Mouse (Mus musculus) bone marrow, adult 2 months (tissue): ENCODE data around the gene Hoxd10. TPM values are rescaled to one million over a fixed set of nuclear protein-coding genes. Genes with fewer than 3 reads are reported as not detected.

Source experiments
- H3K27ac ChIP-seq: fragments of 200-500 bp; 2 replicates; pipeline ENCODE4 v1.5.1; 2012; ENCODE audit warnings: low read depth, mild to moderate bottlenecking, control low read depth, inconsistent platforms, low read length; ENCODE audit not compliant: control insufficient read depth, poor library complexity, insufficient read depth
- H3K4me1 ChIP-seq: fragments of 200-500 bp; 2 replicates; pipeline ENCODE4 v1.6.1; 2011; ENCODE audit warnings: low read length; ENCODE audit not compliant: control insufficient read depth, insufficient read depth
- H3K4me3 ChIP-seq: fragments of 200-500 bp; replicated peaks from 2 replicates; pipeline ENCODE3; 2011; ENCODE audit warnings: mild to moderate bottlenecking, low read depth, low read length, control low read depth; ENCODE audit not compliant: control insufficient read depth
- CTCF ChIP-seq: fragments of 200-500 bp; IDR thresholded peaks from 2 replicates; pipeline ENCODE4 v1.5.1; 2011; ENCODE audit warnings: low read length, control low read depth; ENCODE audit not compliant: control insufficient read depth, insufficient read depth
- POLR2A ChIP-seq: fragments of 200-500 bp; IDR thresholded peaks from 2 replicates; pipeline ENCODE4 v1.6.1; 2011; ENCODE audit warnings: low read depth, mild to moderate bottlenecking, control low read depth, low read length, borderline replicate concordance; ENCODE audit not compliant: control insufficient read depth
- WGBS: fragments of 180-500 bp; shearing (Covaris S2); methylation state at CpG from one replicate; pipeline ENCODE4 v1.1.7; 2018; 5-methylcytosine and 5-hydroxymethylcytosine counted together
- polyA plus RNA-seq: library from polyadenylated mRNA; stranded (reverse); fragments of >200 nt; gene quantifications from 2 replicates; pipeline ENCODE4 v1.2.4, GENCODE M21; 2011; ENCODE audit warnings: low replicate concordance; ENCODE audit not compliant: missing spikeins, insufficient read depth, insufficient read length

Gene Hoxd10
- polyA plus RNA-seq, 1 experiment = not detected

GRCm38 (mm10) chr2:74734996-74735811, 43.5 kb downstream of the Hoxd10 start:
- H3K4me1 ChIP-seq = no peaks in the 10 kb centered on the region
- no peak for TF ChIP-seq CTCF
- TF ChIP-seq POLR2A = no peak
- no peak overlapping the region for H3K27ac ChIP-seq
- no peak overlapping the region for H3K4me3 ChIP-seq
- WGBS = 18% methylated on average over 27 of the region's 27 CpGs

- TF ChIP-seq POLR2A = no peak
- TF ChIP-seq CTCF = no peak
- Histone ChIP-seq H3K27ac (no peak overlapping the region), H3K4me3 (no peak overlapping the region), H3K4me1 (no peaks in the 10 kb centered on the region)
- 5% methylated on average over 42 of the region's 42 CpGs for WGBS
Observed at GRCm38 (mm10) chr2:74735851-74736687, 44.3 kb downstream of the Hoxd10 start.

DNA sequence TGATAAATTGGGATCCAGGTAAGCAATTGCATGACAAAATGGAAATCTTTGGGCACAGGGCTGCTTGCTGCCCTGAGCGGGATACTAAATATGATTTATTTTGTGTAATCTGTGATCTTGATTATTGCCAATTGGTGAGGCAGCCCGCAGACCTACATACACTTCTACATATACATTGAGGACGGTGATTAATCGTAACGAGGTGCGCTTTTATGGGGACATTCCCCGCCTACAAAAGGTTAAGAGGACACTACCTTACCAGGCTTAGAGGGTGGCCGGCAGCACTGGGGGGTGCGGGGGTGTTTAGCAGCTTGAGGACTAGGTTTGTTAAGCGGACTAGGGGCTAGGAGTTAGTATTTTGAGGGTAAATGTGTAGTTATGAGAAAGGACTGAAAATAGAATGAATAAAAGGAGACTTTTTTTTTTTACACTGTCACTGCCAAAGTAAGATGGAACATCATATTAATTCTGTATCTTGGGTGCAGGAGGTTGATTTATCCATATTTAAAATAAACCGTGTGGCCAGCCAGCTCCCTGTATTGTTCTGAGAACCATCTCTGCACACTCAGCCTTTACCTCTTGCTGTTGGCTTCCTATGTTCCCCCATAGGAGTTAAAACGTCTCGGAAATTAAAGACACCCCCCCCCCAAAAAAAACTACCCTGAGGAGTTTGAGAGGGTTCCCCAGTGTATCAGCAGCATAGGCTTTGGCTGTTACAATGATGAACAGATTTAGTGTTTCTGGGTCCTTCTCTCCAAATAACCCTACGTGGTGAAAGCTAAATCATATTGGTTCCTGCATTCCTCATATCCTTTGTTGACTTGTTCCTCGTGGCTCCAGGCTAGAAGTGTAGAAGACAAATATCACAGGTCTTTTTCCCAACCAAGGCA, 45.2 kb downstream of the Hoxd10 start:
- Histone ChIP-seq H3K4me1 (no peaks in the 10 kb centered on the region), H3K4me3 (no peak overlapping the region), H3K27ac (no peak overlapping the region)
- TF ChIP-seq CTCF = no peak
- no peak for TF ChIP-seq POLR2A
- 20% methylated on average over 15 of the region's 15 CpGs for WGBS

GRCm38 (mm10) chr2:74737578-74738070, 45.9 kb downstream of the Hoxd10 start:
- Histone ChIP-seq H3K4me3 (no peak overlapping the region), H3K4me1 (no peaks in the 10 kb centered on the region), H3K27ac (no peak overlapping the region)
- TF ChIP-seq POLR2A = no peak
- no peak for TF ChIP-seq CTCF
- WGBS = 38% methylated on average over 7 of the region's 7 CpGs

GRCm38 (mm10) chr2:74738623-74739475, 47.1 kb downstream of the Hoxd10 start:
- Histone ChIP-seq H3K4me1 (no peaks in the 10 kb centered on the region), H3K4me3 (no peak overlapping the region), H3K27ac (no peak overlapping the region)
- TF ChIP-seq CTCF = no peak
- WGBS = 7% methylated on average over 20 of the region's 20 CpGs

DNA sequence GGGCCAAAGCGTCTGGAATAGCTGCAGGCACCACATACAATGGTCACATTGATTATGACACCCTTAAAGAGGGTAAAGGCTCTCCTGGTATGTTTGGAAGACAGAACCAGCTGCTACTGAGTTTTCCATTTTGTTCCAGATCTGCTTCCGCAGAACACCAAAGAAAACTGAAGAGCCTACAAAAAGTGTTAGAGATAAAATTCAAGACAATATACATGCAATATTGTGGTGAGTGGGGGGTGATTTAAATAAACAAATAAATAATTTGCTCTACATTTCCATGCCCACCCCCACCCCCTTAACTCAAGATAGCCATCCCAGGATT, 47.7 kb downstream of the Hoxd10 start:
- WGBS = 26% methylated on average over 2 of the region's 2 CpGs
- TF ChIP-seq POLR2A (no peak), CTCF (no peak)
- Histone ChIP-seq H3K4me1 (no peaks in the 10 kb centered on the region), H3K4me3 (no peak overlapping the region), H3K27ac (no peak overlapping the region)

GRCm38 (mm10) chr2:74739869-74740268, 48.1 kb downstream of the Hoxd10 start:
- no peak overlapping the region for H3K27ac ChIP-seq
- no peak overlapping the region for H3K4me3 ChIP-seq
- 13% methylated on average over 14 of the region's 14 CpGs for WGBS
- TF ChIP-seq POLR2A (no peak), CTCF (no peak)
- H3K4me1 ChIP-seq = no peaks in the 10 kb centered on the region
